Mouse (Mus musculus) urinary bladder, adult 18-20 months (tissue): ENCODE measurements at regions not wholly inside any gene's neighbourhood (a gene's known extent, or its start where the extent isn't known, plus 50 kb on each side); places are given as distances from the start of the nearest gene placed in this dataset.
A peak's percentile ranks its signal among the peaks of the same experiment; 100 is the strongest.

Source experiments
- DNase-seq, 2 experiments: peaks; one replicate each; pipeline ENCODE4 v3.0.0; 2022; ENCODE audit warnings: low spot score in 2 of 2, mixed read lengths in 2 of 2

- no peak for DNase-seq
These were observed 140.9 kb downstream of the Nrip1 start for GRCm38 (mm10) chr16:76232680-76233079.

- DNase-seq: no peak
These were observed 141.5 kb downstream of the Nrip1 start for GRCm38 (mm10) chr16:76232174-76232573.

- DNase-seq: no peak
These were observed 142.9 kb downstream of the Nrip1 start for GRCm38 (mm10) chr16:76230516-76231302.

GRCm38 (mm10) chr16:76228451-76228850, 145.2 kb downstream of the Nrip1 start:
- DNase-seq: no peak

- DNase-seq: no peak
These were observed 147.2 kb downstream of the Nrip1 start for GRCm38 (mm10) chr16:76226446-76226845.

GRCm38 (mm10) chr16:76225587-76226226, 147.9 kb downstream of the Nrip1 start:
- DNase-seq: no peak

GRCm38 (mm10) chr16:76224901-76225586, 148.6 kb downstream of the Nrip1 start:
- DNase-seq: no peak

GRCm38 (mm10) chr16:76223716-76224115, 149.9 kb downstream of the Nrip1 start:
- DNase-seq: no peak

GRCm38 (mm10) chr16:76222960-76223359, 150.7 kb downstream of the Nrip1 start:
- no peak for DNase-seq

GRCm38 (mm10) chr16:76220466-76220865, 153.2 kb downstream of the Nrip1 start:
- DNase-seq: no peak

GRCm38 (mm10) chr16:76219233-76219632, 154.4 kb downstream of the Nrip1 start:
- no peak for DNase-seq

- no peak for DNase-seq
These were observed 155.1 kb downstream of the Nrip1 start for GRCm38 (mm10) chr16:76218310-76219170.

- no peak for DNase-seq
These were observed 157.4 kb downstream of the Nrip1 start for GRCm38 (mm10) chr16:76216184-76216583.

GRCm38 (mm10) chr16:76215558-76215957, 158.1 kb downstream of the Nrip1 start:
- no peak for DNase-seq

GRCm38 (mm10) chr16:76201773-76202571, 171.7 kb downstream of the Nrip1 start:
- peak in 1 of 2 experiments; percentile 7 for DNase-seq

- DNase-seq: no peak
These were observed 172.6 kb downstream of the Nrip1 start for GRCm38 (mm10) chr16:76200801-76201728.

GRCm38 (mm10) chr16:76200268-76200667, 173.4 kb downstream of the Nrip1 start:
- DNase-seq: no peak

GRCm38 (mm10) chr16:76199006-76199405, 174.6 kb downstream of the Nrip1 start:
- DNase-seq: no peak

GRCm38 (mm10) chr16:76194291-76194690, 172.2 kb upstream of the Samsn1 start:
- no peak for DNase-seq

GRCm38 (mm10) chr16:76191135-76191534, 169.1 kb upstream of the Samsn1 start:
- no peak for DNase-seq
